Mouse (Mus musculus): ENCODE results near the gene Nepro. TPM values are rescaled to one million over a fixed set of nuclear protein-coding genes. Genes with fewer than 3 reads are reported as not detected.

Nepro gene
- total RNA-seq, 4 experiments from 2014 or later, result 5.0 to 9.0 (median 6.0) TPM

DNA sequence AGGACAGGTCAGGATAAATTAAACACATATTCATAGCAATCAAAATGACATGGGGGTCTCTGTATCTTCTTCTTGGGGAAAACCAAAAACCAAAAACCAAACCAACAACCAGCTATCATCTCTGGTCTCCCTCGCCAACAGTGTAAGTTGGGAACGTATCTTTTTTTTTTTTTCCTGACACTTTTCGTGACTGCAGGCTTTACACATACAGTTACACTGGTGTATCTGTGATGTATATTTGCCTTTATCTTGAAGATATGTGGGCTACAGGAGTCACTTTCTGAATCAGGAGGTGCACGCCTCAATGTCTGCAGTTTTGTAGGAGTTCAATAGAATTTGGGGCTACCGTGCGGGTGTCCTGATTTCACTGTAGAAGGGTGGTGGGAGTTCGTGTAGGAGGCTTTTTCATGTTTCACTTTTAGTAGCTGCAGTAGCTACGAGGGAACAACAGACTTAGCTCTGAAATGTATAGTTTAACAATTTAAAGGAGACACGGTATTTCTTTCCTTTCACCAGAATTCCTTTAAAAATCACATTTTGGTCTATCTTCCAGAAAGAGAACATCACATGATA, 42.3 kb downstream of the Nepro start:
- no peak for DNase-seq (ENCODE audit: low spot score in 2 of 2)

DNA sequence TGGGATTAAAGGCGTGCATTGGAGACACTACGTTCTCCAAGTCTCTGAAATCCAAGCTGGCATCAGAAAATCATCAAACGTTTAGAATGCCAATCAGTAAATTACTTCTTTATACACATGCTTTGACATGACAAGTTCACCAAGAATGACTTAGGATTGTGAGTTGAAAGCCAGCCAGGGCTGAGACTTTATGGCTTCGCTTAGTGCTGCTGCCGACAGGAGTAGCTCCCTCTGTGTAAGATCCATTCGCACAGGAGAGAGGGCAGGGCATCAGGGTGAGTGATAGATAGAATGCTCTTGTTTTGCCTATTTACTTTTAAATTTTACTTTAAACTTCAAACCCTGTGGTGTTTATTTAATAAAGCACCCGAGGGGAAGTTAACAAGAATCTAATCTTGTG, 43.4 kb downstream of the Nepro start:
- DNase-seq (ENCODE audit: low spot score in 2 of 2), result no peak

DNA sequence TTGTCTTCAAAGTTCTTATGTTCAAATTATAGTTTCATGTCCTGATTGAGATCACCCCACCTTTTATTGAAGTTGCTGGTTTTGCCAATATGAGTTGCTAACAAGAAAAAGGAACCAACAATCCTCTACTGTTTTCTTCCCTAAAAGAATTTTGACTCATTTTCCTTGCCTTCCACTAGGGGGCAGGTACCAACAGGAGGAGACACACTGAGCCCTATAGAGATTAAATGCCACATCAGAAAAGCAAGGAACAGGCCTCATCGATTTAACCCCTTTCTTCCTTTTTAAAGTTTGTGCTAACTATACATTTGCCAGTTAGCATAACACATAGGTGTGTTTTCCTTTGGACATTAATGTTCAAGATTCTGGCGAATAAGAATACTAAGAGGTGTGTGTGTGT, 43.9 kb downstream of the Nepro start:
- DNase-seq (ENCODE audit: low spot score in 2 of 2), result no peak

DNA sequence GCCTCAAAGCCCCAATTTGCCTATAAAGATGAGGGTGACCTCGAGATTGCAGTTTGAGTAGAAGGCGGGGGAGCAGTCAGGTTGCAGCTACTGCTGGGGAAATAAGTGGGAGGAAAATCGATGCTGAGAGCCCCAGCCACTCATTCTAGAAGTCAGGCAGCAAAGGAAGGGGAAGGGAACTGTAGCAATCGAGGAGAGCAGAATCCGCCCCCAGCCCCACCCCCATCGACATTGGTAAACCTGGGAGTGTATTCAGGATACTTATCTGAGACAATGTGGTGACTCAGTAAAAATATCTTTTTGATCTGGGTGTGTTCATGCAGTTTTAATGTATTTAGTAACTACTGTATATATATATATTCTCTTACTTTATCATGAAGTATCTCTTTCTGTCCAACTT, 48.5 kb downstream of the Nepro start:
- DNase-seq (ENCODE audit: low spot score in 2 of 2), result no peak

DNA sequence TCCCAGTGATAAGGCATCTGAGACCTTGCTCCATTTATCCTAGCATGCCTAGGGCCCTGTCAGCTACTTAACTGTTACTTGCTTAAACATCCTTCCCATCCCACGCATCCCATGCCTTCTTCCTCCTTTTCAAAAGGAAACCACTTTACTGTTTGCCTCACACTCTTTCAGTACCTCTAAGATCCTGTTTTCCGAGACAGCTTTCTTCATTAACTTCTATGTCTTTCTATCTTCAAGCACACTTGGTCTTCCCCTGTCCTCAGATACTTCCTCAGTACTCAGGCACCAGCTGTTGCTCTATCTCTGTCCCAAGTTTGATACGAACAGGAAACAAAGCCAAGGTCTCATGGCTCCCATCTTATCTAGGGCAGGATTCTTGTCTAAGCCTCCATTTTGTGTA, 49.6 kb downstream of the Nepro start:
- no peak for DNase-seq (ENCODE audit: low spot score in 2 of 2)

DNA sequence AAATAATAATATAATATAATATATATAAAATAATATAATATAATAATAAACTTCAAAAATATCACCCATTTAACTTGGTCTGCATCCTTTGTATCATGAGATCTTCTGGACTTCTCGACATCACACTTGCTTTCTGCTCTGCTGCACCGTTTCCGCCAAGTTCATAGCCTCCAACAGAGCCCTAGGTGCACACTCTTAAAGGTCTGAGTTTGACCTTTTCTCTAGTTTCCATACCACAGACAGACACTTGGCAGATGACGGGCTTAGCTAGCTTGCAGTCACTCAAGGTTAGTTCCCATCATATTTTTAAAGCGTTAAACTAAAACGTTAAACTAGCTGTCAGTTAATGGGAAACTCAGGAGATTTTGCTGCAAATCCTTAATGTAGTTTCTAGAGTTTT, 50.1 kb downstream of the Nepro start:
- no peak for DNase-seq (ENCODE audit: low spot score in 2 of 2)

DNA sequence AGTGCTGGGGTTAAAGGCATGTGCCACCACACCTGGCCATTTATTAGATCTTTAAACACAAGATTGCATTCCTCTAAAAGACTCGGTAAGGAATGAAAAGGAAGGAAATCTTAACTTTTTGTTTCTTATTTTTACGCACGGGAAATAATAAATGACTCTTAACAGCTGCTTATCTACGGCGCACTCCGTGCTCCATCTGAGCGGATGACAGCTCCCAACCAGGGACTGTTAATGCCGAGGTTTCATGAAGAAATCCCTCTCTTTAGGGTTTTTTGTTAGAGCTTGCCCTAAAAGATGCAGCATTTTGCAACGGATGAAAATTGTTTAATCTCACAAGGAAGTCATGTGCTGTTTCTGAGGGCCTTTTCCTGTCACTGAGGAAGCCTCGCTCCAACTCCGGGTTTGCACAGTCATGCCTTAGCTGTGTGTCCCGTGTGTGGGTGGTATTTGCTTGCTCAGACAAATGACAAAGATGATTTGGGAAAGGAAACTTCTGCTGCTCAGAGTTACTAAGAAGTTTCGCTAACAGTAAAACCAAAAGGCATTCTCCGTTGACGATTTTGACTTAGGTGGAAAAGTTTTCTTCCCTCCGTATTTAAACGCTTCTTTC, 54.5 kb downstream of the Nepro start:
- no peak for DNase-seq (ENCODE audit: low spot score in 2 of 2)

DNA sequence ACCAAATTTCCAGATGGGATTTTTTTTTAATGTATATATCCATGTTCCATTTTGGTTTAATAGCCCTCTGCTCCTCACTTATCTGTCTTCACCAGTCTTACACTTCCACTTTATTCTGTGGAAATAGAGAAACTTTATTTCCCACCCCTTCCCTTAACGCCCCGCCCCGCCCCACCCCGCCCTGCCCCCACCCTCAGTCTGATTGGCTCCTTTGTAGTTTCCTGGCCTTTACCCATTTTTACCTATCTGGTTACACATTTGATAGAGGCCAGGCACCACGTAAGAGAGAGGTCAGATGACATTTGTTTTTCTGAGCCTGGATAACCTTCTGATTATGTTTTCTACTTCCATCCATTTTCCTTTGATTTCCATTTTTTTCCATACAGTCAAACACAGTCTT, 55.4 kb downstream of the Nepro start:
- no peak for DNase-seq (ENCODE audit: low spot score in 2 of 2)

DNA sequence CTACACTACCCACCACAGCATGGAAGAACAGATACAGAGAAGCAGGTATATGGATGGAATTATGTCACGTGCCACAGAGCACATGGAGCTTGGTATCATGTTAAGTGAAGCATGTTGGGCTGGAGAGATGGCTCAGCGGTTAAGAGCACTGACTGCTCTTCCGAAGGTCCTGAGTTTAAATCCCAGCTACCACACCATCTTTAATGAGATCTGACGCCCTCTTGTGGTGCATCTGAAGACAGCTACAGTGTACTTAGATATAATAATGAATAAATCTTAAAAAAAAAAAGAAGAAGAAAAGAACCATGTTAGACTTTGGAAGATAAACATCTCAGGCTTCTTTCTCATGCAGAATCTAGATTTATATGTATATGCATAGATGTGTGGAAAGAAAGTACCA, 56.6 kb downstream of the Nepro start:
- DNase-seq (ENCODE audit: low spot score in 2 of 2), result no peak

Other genes starting within 250 kb of the Nepro start
- 10 to 100 TPM; 10.7 to 13.4 (median 12.6) TPM for gene Boc, start 165.4 kb upstream of the Nepro start, total RNA-seq (2022)
- 10 to 100 TPM; 20.8 to 27.8 (median 26.8) TPM for gene Gtpbp8, start 22.1 kb downstream of the Nepro start, total RNA-seq (2022)
- gene Cd200r1, start 41.4 kb downstream of the Nepro start, total RNA-seq (2022), result under 1 TPM in 3 of 4 experiments, not detected in 1; 0.25 to 0.64 (median 0.56) TPM
- 1 to 10 TPM in 1 of 4 experiments, under 1 TPM in 1, not detected in 2; 0.47 to 1.1 TPM for gene Cd200r4, start 87.4 kb downstream of the Nepro start, total RNA-seq (2022)
- gene Cd200r2, start 142.8 kb downstream of the Nepro start, total RNA-seq (2022), result not detected
- gene Cd200r3, start 219.4 kb downstream of the Nepro start, total RNA-seq (2022), result not detected

Data from layer of hippocampus, adult 8-10 months (tissue).